In genomic region chr1:191896806-191897552, GRCm38 (mm10) we compare ENCODE assay signal across 8 mouse cellular contexts. TPM values are rescaled to one million over a fixed set of nuclear protein-coding genes. Genes with fewer than 3 reads are reported as not detected.
A peak's percentile ranks its signal among the peaks of the same experiment; 100 is the strongest.
DNase-seq lines count a peak whose midpoint lies in the region; ATAC-seq and TF ChIP-seq lines count a peak whose summit lies in the region.

No protein-coding gene starts in this region.

- TF ChIP-seq CTCF in heart, adult 2 months (IDR thresholded peaks at IDR 0.05), result no peak

- TF ChIP-seq POLR2A in heart, adult 2 months (IDR thresholded peaks at IDR 0.05; ENCODE audit: insufficient read depth, low read depth, low read length), result no peak

- no peak overlapping the region for H3K4me2 ChIP-seq in forebrain, embryonic 14.5 days (ENCODE audit: low read length)
- no peak overlapping the region for H3K4me2 ChIP-seq in forebrain, embryonic 15.5 days (replicated peaks)

- 39% methylated on average over 12 of the region's 12 CpGs for WGBS in heart, adult 2 months
- 79% methylated on average over 12 of the region's 12 CpGs for WGBS in forebrain, embryonic 14.5 days
- 77% methylated on average over 12 of the region's 12 CpGs for WGBS in forebrain, embryonic 15.5 days

- peak overlapping the region; percentile 40 for H3K27ac ChIP-seq in heart, adult 2 months
- H3K27ac ChIP-seq in forebrain, embryonic 14.5 days (ENCODE audit: low read depth, low read length), result no peak overlapping the region
- no peak overlapping the region for H3K27ac ChIP-seq in forebrain, embryonic 15.5 days (replicated peaks)

- no peaks in the 10 kb centered on the region for H3K79me2 ChIP-seq in heart, adult 2 months (replicated peaks; ENCODE audit: control insufficient read depth, insufficient read depth, low read length)

- H3K36me3 ChIP-seq in heart, adult 2 months (ENCODE audit: control insufficient read depth, insufficient read depth, low read length), result no peaks in the 10 kb centered on the region; the same call in 1 of the 2 replicates
- H3K36me3 ChIP-seq in forebrain, embryonic 14.5 days (ENCODE audit: control insufficient read depth, insufficient read depth, low read length), result no peaks in the 10 kb centered on the region
- H3K36me3 ChIP-seq in forebrain, embryonic 15.5 days, result no peaks in the 10 kb centered on the region

- H3K27me3 ChIP-seq in heart, adult 2 months (ENCODE audit: control insufficient read depth, insufficient read depth, low read length), result no peaks in the 10 kb centered on the region
- no peaks in the 10 kb centered on the region for H3K27me3 ChIP-seq in forebrain, embryonic 14.5 days (replicated peaks; ENCODE audit: control insufficient read depth, insufficient read depth, low read length)
- no peaks in the 10 kb centered on the region for H3K27me3 ChIP-seq in forebrain, embryonic 15.5 days

- no peak for TF ChIP-seq EP300 in heart, adult 2 months (IDR thresholded peaks at IDR 0.05; ENCODE audit: insufficient read depth, low read depth, low read length)

- ATAC-seq in forebrain, embryonic 14.5 days, result no peak
- no peak for ATAC-seq in forebrain, embryonic 15.5 days (replicated peaks)

- DNase-seq in 3T3-L1 (ENCODE audit: low read depth, low spot score), result peak; percentile 25
- peak; percentile 79 for DNase-seq in MN1 (ENCODE audit: low spot score)
- DNase-seq in heart, adult 2 months, result peak; percentile 56 to 63
- DNase-seq in kidney, postnatal 14 days, result peak; percentile 69
- DNase-seq in Muller cell, postnatal 12 days (ENCODE audit: inconsistent ontology term), result no peak
- DNase-seq in forebrain, embryonic 14.5 days (ENCODE audit: low spot score), result no peak
- DNase-seq in urinary bladder, adult 2 months (ENCODE audit: low spot score), result no peak

- peaks cover 6% of the 10 kb centered on the region for H3K4me1 ChIP-seq in heart, adult 2 months (ENCODE audit: control insufficient read depth, insufficient read depth, low read length)
- H3K4me1 ChIP-seq in forebrain, embryonic 14.5 days (ENCODE audit: control insufficient read depth, insufficient read depth, low read length), result no peaks in the 10 kb centered on the region
- H3K4me1 ChIP-seq in forebrain, embryonic 15.5 days, result no peaks in the 10 kb centered on the region

- H3K4me3 ChIP-seq in heart, adult 2 months, result no peak overlapping the region
- no peak overlapping the region for H3K4me3 ChIP-seq in forebrain, embryonic 14.5 days (ENCODE audit: low read depth, low read length)
- no peak overlapping the region for H3K4me3 ChIP-seq in forebrain, embryonic 15.5 days

- H3K9me3 ChIP-seq in forebrain, embryonic 14.5 days (replicated peaks; ENCODE audit: control insufficient read depth, low read length), result no peaks in the 10 kb centered on the region
- H3K9me3 ChIP-seq in forebrain, embryonic 15.5 days, result no peaks in the 10 kb centered on the region

- no peak overlapping the region for H3K9ac ChIP-seq in heart, adult 2 months (ENCODE audit: low read depth, low read length)
- no peak overlapping the region for H3K9ac ChIP-seq in forebrain, embryonic 14.5 days (ENCODE audit: low read length)
- no peak overlapping the region for H3K9ac ChIP-seq in forebrain, embryonic 15.5 days (replicated peaks)

- intact Hi-C loops in heart, adult 2 months (cut with DNase I), result no loop called here

RNA-seq across cellular contexts. Expression of gene Slc30a1, which starts 9.6 kb away (rescaled TPM):
- 10 to 100 TPM; 17.1 to 18.6 TPM for total RNA-seq in heart, adult 2 months (2021)
- 5.3 and 11.4 TPM in 2 replicates for polyA plus RNA-seq in heart, adult 2 months (2012; rRNA removed)
- 1.3 and 2.0 TPM in 2 replicates for polyA plus RNA-seq in forebrain, embryonic 14.5 days (2014; fragmentation: Nextera tagmentation; extraction: Ambion mirVana)
- polyA plus RNA-seq in urinary bladder, adult 2 months (2012; rRNA removed), result 11.2 and 12.6 TPM in 2 replicates
- polyA plus RNA-seq in forebrain, embryonic 15.5 days (2015; fragmentation: Nextera tagmentation; extraction: Ambion mirVana), result 3.4 and 3.7 TPM in 2 replicates

Comparison
In these comparisons a context has a peak if more than half of its experiments do, and no peak if none do; other contexts are left out.
1. DNase-seq: peak in 3T3-L1 (single experiment), MN1 (single experiment), heart, adult 2 months (2 of 2) and kidney, postnatal 14 days (single experiment); none in Muller cell, postnatal 12 days (single experiment), forebrain, embryonic 14.5 days (single experiment) and urinary bladder, adult 2 months (single experiment).